Mouse (Mus musculus) intestine, embryonic 15.5 days (tissue): ENCODE results near the gene Clk4. TPM values are rescaled to one million over a fixed set of nuclear protein-coding genes. Genes with fewer than 3 reads are reported as not detected.
A peak's percentile ranks its signal among the peaks of the same experiment; 100 is the strongest.

Experiments used
- ATAC-seq: fragments of 200-750 bp; cut with Nextera tagmentation; 2 replicates; pipeline ENCODE4 v1.8.0; 2017; ENCODE audit warnings: moderate TSS enrichment, moderate library complexity
- H3K27ac ChIP-seq: fragments of 300-500 bp; sonication (generic); 2 replicates; pipeline ENCODE4 v1.5.1; 2015; ENCODE audit warnings: mild to moderate bottlenecking, inconsistent platforms
- H3K27me3 ChIP-seq: fragments of 300-500 bp; sonication (generic); replicated peaks from 2 replicates; pipeline ENCODE4 v1.6.1; 2015; ENCODE audit warnings: inconsistent platforms
- H3K36me3 ChIP-seq: fragments of 300-500 bp; sonication (generic); 2 replicates; pipeline ENCODE4 v1.6.1; 2015; ENCODE audit warnings: inconsistent platforms
- H3K4me1 ChIP-seq: fragments of 300-500 bp; sonication (generic); replicated peaks from 2 replicates; pipeline ENCODE4 v1.6.1; 2015; ENCODE audit warnings: inconsistent platforms
- H3K4me2 ChIP-seq: fragments of 300-500 bp; sonication (generic); replicated peaks from 2 replicates; pipeline ENCODE4 v1.6.1; 2015; ENCODE audit warnings: mild to moderate bottlenecking, inconsistent platforms
- H3K4me3 ChIP-seq: fragments of 300-500 bp; sonication (generic); replicated peaks from 2 replicates; pipeline ENCODE4 v1.5.1; 2015; ENCODE audit warnings: inconsistent platforms
- H3K9ac ChIP-seq: fragments of 300-500 bp; sonication (generic); 2 replicates; pipeline ENCODE4 v1.6.1; 2015; ENCODE audit warnings: inconsistent platforms
- H3K9me3 ChIP-seq: fragments of 300-500 bp; sonication (generic); 2 replicates; pipeline ENCODE4 v1.6.1; 2016; ENCODE audit warnings: inconsistent platforms
- WGBS: fragments of 180-500 bp; shearing (Covaris S2); methylation state at CpG from one replicate; pipeline ENCODE4 v1.1.7; 2015; 5-methylcytosine and 5-hydroxymethylcytosine counted together
- polyA plus RNA-seq: library from polyadenylated mRNA; unstranded; fragments of >200 nt; fragmentation: Nextera tagmentation; extraction: Ambion mirVana; gene quantifications from 2 replicates; pipeline ENCODE4 v1.2.1, GENCODE M21; 2015

Clk4 gene
- polyA plus RNA-seq, 1 experiment from 2014 or later = 96.1 TPM

- Histone ChIP-seq H3K27me3 (no peaks in the 10 kb centered on the region), H3K9me3 (no peaks in the 10 kb centered on the region), H3K9ac (no peak overlapping the region), H3K36me3 (peaks cover 25% of the 10 kb centered on the region), H3K4me3 (no peak overlapping the region), H3K27ac (no peak overlapping the region), H3K4me2 (no peak overlapping the region), H3K4me1 (no peaks in the 10 kb centered on the region)
- WGBS = 92% methylated on average over 1 of the region's 1 CpGs
- ATAC-seq = no peak
Measured at GRCm38 (mm10) chr11:51274418-51274817, 12.9 kb downstream of the Clk4 start.

- H3K4me2 ChIP-seq = peak within 1 kb of the TSS; percentile 86
- H3K36me3 ChIP-seq = 0 out of 2 replicates have a peak, but pooled peaks cover 2% of the 10 kb centered on the region
- 0 out of 2 replicates have a peak, but pooled peaks cover 11% of the 10 kb centered on the region for H3K4me1 ChIP-seq
- peak within 1 kb of the TSS; percentile 81 for H3K27ac ChIP-seq
- peak within 1 kb of the TSS; percentile 74 for H3K4me3 ChIP-seq
- H3K9me3 ChIP-seq = no peaks in the 10 kb centered on the region
- ATAC-seq = peak; percentile 94
- under 1% methylated on average over 31 of the region's 38 CpGs for WGBS
- peak within 1 kb of the TSS; percentile 66 for H3K9ac ChIP-seq
- no peaks in the 10 kb centered on the region for H3K27me3 ChIP-seq
Measured at GRCm38 (mm10) chr11:51289564-51290041, 28.1 kb downstream of the Clk4 start, which contains the start of gene Col23a1. Gene Col23a1 (plus strand): TSS chr11:51289920.

GRCm38 (mm10) chr11:51290066-51290955 is 28.8 kb downstream of the Clk4 start:
- Histone ChIP-seq H3K9ac (peak overlapping the region; percentile 66), H3K27ac (peak overlapping the region; percentile 81), H3K4me1 (0 out of 2 replicates have a peak, but pooled peaks cover 11% of the 10 kb centered on the region), H3K4me2 (peak overlapping the region; percentile 86), H3K4me3 (peak overlapping the region; percentile 74), H3K27me3 (no peaks in the 10 kb centered on the region), H3K9me3 (no peaks in the 10 kb centered on the region), H3K36me3 (no peaks in the 10 kb centered on the region)
- ATAC-seq = peak; percentile 87
- 2% methylated on average over 51 of the region's 74 CpGs for WGBS

- H3K9me3 ChIP-seq = no peaks in the 10 kb centered on the region
- H3K27ac ChIP-seq = no peak overlapping the region
- WGBS = 58% methylated on average over 2 of the region's 2 CpGs
- H3K27me3 ChIP-seq = no peaks in the 10 kb centered on the region
- no peak for ATAC-seq
- no peaks in the 10 kb centered on the region for H3K36me3 ChIP-seq
- no peak overlapping the region for H3K4me3 ChIP-seq
- H3K4me2 ChIP-seq = no peak overlapping the region
- H3K4me1 ChIP-seq = 0 out of 2 replicates have a peak, but pooled peaks cover 9% of the 10 kb centered on the region
- no peak overlapping the region for H3K9ac ChIP-seq
Measured at GRCm38 (mm10) chr11:51293956-51294530, 32.5 kb downstream of the Clk4 start.

DNA sequence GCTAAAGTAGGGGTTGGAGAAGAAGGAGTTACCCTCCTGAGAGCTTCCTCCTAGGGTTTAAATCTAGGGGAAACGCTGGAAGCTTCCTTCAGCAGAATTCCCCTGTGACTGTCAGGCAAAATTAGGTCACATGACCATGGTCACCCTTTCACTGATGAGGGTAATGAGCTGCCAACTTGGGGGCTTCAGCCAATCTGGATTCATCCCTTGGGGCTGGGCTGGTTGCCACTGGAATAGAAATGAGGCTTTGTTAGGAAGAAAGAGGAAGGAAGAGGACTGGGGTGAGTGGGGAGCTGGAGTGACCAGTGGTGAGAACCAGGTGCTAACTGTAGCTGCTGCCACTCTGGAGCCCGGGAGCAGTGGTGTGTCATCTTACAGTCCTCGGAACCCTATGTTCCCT is 34.2 kb downstream of the Clk4 start:
- Histone ChIP-seq H3K9me3 (no peaks in the 10 kb centered on the region), H3K9ac (no peak overlapping the region), H3K4me2 (no peak overlapping the region), H3K4me3 (no peak overlapping the region), H3K36me3 (no peaks in the 10 kb centered on the region), H3K27me3 (no peaks in the 10 kb centered on the region), H3K4me1 (0 out of 2 replicates have a peak, but pooled peaks cover 8% of the 10 kb centered on the region), H3K27ac (no peak overlapping the region)
- no peak for ATAC-seq
- 87% methylated on average over 3 of the region's 3 CpGs for WGBS

DNA sequence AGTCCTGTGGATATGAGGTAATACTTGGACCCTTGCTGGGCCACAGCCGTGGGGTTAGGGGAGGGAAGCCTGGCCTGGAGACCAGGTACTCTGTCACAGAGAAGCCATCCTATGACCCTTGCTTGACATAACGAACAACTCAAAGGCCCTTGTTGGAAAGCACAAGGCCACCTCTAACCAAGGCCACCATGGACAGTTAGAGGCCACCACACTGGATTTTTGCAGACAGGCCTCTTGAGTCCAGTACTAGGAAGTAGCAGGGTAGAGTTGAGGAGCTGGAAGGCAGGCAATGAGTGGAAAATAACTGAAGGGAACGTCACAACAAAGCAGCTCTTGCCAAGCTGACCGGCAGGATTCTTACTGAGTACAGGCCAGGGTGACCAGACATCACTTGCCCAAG is 37.2 kb downstream of the Clk4 start:
- Histone ChIP-seq H3K27ac (no peak overlapping the region), H3K4me1 (0 out of 2 replicates have a peak, but pooled peaks cover 3% of the 10 kb centered on the region), H3K9me3 (no peaks in the 10 kb centered on the region), H3K4me2 (no peak overlapping the region), H3K4me3 (no peak overlapping the region), H3K36me3 (no peaks in the 10 kb centered on the region), H3K27me3 (no peaks in the 10 kb centered on the region), H3K9ac (no peak overlapping the region)
- no peak for ATAC-seq
- 90% methylated on average over 4 of the region's 4 CpGs for WGBS

DNA sequence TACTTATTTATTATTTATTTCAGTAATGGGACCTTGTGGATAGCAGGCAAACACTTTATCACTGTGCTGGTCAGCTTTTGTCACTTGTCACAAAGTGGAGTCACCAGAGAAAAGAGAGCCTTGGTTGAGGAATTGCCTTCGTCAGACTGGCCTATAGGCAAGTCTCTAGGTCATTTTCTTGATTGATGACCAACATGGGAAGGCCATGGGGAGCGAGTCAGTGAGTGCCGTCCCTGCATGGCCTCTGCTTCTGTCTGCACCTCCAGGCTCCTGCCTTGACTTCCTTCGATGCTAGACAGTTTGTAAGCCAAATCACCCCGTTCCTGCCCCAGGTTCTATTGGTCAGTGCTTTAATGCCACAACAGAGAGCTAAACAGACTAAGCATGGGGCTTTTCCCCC is 40.9 kb downstream of the Clk4 start:
- Histone ChIP-seq H3K27me3 (no peaks in the 10 kb centered on the region), H3K9me3 (no peaks in the 10 kb centered on the region), H3K4me2 (no peak overlapping the region), H3K36me3 (no peaks in the 10 kb centered on the region), H3K4me1 (no peaks in the 10 kb centered on the region), H3K9ac (no peak overlapping the region), H3K4me3 (no peak overlapping the region), H3K27ac (no peak overlapping the region)
- no peak for ATAC-seq
- 75% methylated on average over 5 of the region's 5 CpGs for WGBS

DNA sequence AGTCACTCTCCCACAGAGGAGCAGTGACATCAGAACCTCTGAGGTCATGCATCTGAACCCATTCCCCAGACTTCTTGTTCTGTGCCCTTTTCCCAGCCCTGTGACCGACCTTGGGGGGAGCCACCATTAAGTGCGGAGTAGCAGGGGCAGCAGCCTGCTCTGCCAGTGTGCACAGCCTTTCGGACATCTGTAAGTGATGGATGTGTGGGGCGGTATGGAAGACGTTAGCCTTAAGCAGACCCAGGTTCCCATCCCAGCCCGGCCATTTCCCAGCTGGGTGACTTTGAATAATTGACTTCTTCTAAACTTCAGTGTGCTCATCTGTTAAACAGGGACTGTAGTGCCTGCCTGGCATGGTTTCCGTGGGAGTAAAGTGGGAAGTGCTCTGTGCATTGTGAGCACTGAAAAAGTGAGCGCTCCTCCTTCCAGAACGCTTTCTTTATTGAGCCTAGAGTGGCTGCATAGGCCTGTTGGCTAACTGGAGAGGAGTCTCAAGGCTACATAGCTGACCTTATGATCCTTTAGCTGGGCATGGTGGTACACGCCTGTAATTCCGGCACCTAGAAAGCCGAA is 42.5 kb downstream of the Clk4 start:
- Histone ChIP-seq H3K4me3 (no peak overlapping the region), H3K36me3 (no peaks in the 10 kb centered on the region), H3K27ac (no peak overlapping the region), H3K9me3 (no peaks in the 10 kb centered on the region), H3K9ac (no peak overlapping the region), H3K4me1 (no peaks in the 10 kb centered on the region), H3K4me2 (no peak overlapping the region), H3K27me3 (no peaks in the 10 kb centered on the region)
- no peak for ATAC-seq
- 58% methylated on average over 12 of the region's 12 CpGs for WGBS

DNA sequence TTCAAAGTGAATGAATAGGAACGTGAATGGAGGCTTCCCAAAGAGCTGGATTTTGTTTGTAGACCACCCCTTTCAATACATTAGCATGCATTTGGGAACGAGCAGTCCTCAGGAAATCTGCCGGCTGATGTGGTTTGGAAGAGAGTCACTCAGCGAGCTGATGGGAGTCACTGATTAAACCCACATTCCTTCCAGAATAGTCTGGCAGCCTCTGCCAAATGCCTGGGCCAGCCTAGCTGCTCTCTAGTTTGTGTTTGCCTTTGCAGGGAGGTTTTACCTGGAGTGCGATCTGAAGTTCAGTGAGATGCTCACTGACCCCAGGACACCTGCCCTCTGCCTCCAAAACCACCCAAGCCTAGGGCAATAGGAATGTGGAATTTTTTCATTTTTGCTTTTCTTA is 46.8 kb downstream of the Clk4 start:
- H3K27ac ChIP-seq = no peak overlapping the region
- H3K9ac ChIP-seq = no peak overlapping the region
- no peaks in the 10 kb centered on the region for H3K36me3 ChIP-seq
- H3K4me1 ChIP-seq = no peaks in the 10 kb centered on the region
- H3K27me3 ChIP-seq = no peaks in the 10 kb centered on the region
- H3K9me3 ChIP-seq = no peaks in the 10 kb centered on the region
- 48% methylated on average over 5 of the region's 5 CpGs for WGBS
- no peak for ATAC-seq
- no peak overlapping the region for H3K4me2 ChIP-seq
- no peak overlapping the region for H3K4me3 ChIP-seq

DNA sequence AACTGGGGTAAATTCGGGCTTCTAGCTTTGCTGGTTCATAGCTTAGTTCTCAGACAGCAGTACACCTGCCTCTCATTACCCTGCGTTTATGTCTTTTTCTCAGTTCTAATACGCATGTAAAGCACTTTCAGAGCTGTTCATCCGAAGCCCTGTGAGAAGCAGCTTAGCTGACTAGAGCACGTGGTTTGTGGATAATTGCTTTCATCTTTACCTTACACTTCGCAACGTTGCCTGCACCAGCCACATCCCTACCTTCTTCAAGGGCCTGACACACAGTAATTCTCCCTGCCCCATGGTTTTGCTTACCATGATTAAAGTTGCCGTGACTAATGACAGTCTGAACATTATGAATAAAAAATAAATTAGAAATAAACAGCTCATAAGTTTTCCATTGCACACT is 50.3 kb downstream of the Clk4 start:
- no peaks in the 10 kb centered on the region for H3K4me1 ChIP-seq
- no peak overlapping the region for H3K4me2 ChIP-seq
- no peak overlapping the region for H3K9ac ChIP-seq
- no peak for ATAC-seq
- no peaks in the 10 kb centered on the region for H3K9me3 ChIP-seq
- 78% methylated on average over 8 of the region's 8 CpGs for WGBS
- no peaks in the 10 kb centered on the region for H3K27me3 ChIP-seq
- no peaks in the 10 kb centered on the region for H3K36me3 ChIP-seq
- no peak overlapping the region for H3K27ac ChIP-seq
- no peak overlapping the region for H3K4me3 ChIP-seq

DNA sequence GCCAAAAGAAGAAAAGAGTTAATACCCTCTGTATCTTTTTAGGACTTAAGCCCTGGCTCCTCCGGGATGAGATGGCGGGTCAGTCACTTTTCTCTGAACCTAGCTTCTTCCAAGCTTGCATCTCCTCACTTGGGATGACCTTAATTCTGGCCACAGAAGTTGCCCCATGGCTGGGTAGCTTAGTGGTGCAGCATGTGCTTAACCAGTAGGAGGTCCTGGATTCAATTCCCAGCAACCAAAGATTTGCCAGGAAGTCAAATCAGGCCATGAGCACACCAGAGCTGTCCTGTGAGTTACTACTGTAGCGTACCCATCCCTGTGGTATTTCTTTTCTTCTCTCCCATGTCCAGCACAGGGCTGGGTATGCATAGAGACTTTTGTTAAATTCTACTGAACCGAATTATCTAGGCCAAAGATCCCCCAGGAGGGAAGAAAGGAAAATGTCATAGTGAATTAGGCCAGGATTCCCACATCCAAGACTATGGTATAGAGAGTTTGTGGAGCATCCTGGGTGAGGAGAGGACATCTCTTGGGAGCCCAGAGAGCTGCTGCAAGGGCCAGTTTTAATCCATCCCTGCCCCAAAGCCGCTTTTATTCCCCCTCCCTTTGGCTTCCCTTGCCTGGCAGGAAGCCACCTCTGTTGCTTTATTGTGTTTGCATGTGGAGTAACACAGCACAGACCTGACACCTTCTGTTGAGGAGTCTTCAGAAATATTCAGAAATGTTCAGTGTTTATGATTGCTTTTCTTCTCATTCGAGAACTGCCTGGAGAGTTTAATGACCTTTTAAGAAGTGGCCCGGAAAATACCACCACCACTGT is 54.7 kb downstream of the Clk4 start:
- ATAC-seq = no peak
- Histone ChIP-seq H3K36me3 (no peaks in the 10 kb centered on the region), H3K4me2 (no peak overlapping the region), H3K9me3 (no peaks in the 10 kb centered on the region), H3K4me3 (no peak overlapping the region), H3K27ac (no peak overlapping the region), H3K4me1 (no peaks in the 10 kb centered on the region), H3K9ac (no peak overlapping the region), H3K27me3 (no peaks in the 10 kb centered on the region)
- WGBS = 79% methylated on average over 7 of the region's 7 CpGs

- Histone ChIP-seq H3K36me3 (no peaks in the 10 kb centered on the region), H3K4me3 (no peak overlapping the region), H3K4me1 (no peaks in the 10 kb centered on the region), H3K4me2 (no peak overlapping the region), H3K9me3 (no peaks in the 10 kb centered on the region), H3K27me3 (no peaks in the 10 kb centered on the region), H3K27ac (no peak overlapping the region), H3K9ac (no peak overlapping the region)
- no peak for ATAC-seq
Measured at GRCm38 (mm10) chr11:51320609-51321008, 59.1 kb downstream of the Clk4 start.
